Mouse (Mus musculus): ENCODE results near the gene Nin. TPM values are rescaled to one million over a fixed set of nuclear protein-coding genes. Genes with fewer than 3 reads are reported as not detected.

The Nin gene
- total RNA-seq (2014; rRNA removed; ENCODE audit: low replicate concordance), result 9.8 and 15.3 TPM in 2 replicates
- polyA plus RNA-seq (2015; fragmentation: Nextera tagmentation; extraction: Ambion mirVana), result 4.3 and 5.1 TPM in 2 replicates

DNA sequence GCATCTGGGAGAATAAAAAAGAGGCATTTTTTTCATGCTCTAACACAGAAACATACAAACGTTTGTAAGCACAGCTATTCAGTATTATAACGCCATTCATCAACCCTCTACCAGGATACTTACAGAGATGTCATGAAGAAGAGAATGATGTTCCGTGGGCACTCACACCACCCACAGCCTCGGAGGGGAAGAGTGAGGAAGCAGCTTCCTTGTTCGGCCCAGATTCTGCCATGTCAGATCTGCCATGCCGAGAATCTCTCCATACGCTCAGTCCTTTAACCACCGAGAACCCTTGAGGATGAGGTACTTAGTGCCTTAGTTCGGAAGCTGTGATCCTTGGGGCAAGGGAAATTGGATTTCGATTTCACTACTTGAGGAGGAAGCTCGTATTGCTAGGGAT is at the start of gene Nin:
TSS of gene Nin (minus strand) at position 367 of the 400 bp plus-strand sequence.
- H3K27me3 ChIP-seq (ENCODE audit: control insufficient read depth, insufficient read depth, low read length), result no peaks in the 10 kb centered on the region
- DNase-seq (ENCODE audit: low spot score) (no peak), ATAC-seq (ENCODE audit: insufficient read depth, low read depth) (no peak)
- H3K4me1 ChIP-seq (ENCODE audit: control insufficient read depth, insufficient read depth), result peaks cover 4% of the 10 kb centered on the region; the same call in 1 of the 2 replicates
- H3K27ac ChIP-seq (ENCODE audit: low read depth), result no peak within 1 kb of the TSS
- no peaks in the 10 kb centered on the region for H3K36me3 ChIP-seq (replicated peaks; ENCODE audit: control insufficient read depth, insufficient read depth, low read length)
- TF ChIP-seq CTCF (IDR thresholded peaks at IDR 0.05; ENCODE audit: low read depth), result no peak
- TF ChIP-seq EP300 (IDR thresholded peaks at IDR 0.05; ENCODE audit: low read depth), result no peak
- no peak within 1 kb of the TSS for H3K4me3 ChIP-seq (ENCODE audit: low read depth, low read length)
- WGBS, result 76% methylated on average over 11 of the region's 11 CpGs
- no peaks in the 10 kb centered on the region for H3K9me3 ChIP-seq (replicated peaks; ENCODE audit: control insufficient read depth, low read length)
- no peak within 1 kb of the TSS for H3K4me2 ChIP-seq (ENCODE audit: low read depth, low read length)
- H3K9ac ChIP-seq (replicated peaks; ENCODE audit: low read depth, low read length), result no peak within 1 kb of the TSS

DNA sequence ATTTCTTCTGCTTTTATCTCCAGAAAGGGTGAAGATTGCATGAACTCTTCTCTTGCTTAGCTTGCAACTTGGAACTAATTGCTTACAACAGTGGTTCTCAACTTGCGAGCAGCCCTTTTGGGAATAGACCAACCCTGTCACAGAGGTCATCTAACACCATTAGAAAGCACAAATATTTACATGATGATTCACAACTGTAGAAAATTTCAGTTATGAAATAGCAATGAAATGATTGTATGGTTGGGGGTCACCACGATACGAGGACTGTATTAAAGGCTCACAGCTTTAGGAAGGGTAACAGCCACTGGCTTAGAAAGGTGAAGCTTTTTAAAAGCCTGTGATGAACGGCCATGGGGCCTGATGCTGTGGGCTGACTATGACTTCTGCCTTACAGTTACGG is 47.5 kb upstream of the Nin start:
- Histone ChIP-seq H3K4me2 (ENCODE audit: low read depth, low read length) (no peak overlapping the region), H3K27me3 (ENCODE audit: control insufficient read depth, insufficient read depth, low read length) (no peaks in the 10 kb centered on the region), H3K9ac (replicated peaks; ENCODE audit: low read depth, low read length) (no peak overlapping the region), H3K4me3 (ENCODE audit: low read depth, low read length) (no peak overlapping the region), H3K4me1 (ENCODE audit: control insufficient read depth, insufficient read depth) (no peaks in the 10 kb centered on the region), H3K36me3 (replicated peaks; ENCODE audit: control insufficient read depth, insufficient read depth, low read length) (no peaks in the 10 kb centered on the region), H3K9me3 (replicated peaks; ENCODE audit: control insufficient read depth, low read length) (no peaks in the 10 kb centered on the region), H3K27ac (ENCODE audit: low read depth) (no peak overlapping the region)
- TF ChIP-seq CTCF (IDR thresholded peaks at IDR 0.05; ENCODE audit: low read depth) (no peak), EP300 (IDR thresholded peaks at IDR 0.05; ENCODE audit: low read depth) (no peak)
- no peak for ATAC-seq (ENCODE audit: insufficient read depth, low read depth)
- no peak for DNase-seq (ENCODE audit: low spot score)
- WGBS, result 73% methylated on average over 5 of the region's 5 CpGs

DNA sequence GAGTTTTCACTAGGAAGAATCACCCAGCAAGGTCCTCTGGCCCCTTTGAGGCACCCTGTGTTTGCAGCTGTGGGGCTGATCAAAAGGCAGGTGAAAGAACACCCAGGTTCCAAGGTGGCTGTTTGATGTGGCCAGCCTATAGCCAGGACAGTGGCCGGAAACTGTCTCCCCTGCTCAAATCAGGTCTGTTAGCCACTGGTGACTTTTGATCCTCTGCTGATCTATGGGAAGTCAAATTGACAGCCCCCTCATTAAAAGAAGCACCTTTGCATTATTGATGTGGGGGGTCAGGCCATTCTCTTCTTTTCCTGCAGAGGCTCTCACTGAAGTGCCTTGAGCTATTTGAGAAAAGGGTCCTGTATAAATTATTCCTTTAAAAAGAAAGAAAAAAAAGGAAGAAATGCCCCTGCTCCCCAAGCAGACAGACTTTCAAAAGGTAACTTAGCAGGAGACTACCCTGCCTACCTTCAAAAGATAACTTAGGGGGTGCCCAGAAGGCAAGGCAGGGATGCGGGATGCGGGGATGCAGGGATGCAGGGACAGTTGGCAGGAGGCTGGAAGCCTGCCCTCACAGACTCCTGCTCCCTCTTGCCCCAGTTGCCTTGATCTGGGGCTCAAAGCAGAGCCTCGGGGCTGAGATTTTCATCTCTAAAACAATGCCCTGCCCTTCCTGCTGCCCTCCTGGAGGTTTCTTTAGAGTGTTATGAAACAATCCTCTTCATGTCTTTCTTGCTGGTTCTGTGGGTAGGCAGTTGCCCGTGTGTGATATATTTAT is 44.0 kb upstream of the Nin start:
- 46% methylated on average over 5 of the region's 5 CpGs for WGBS
- no peak for TF ChIP-seq CTCF (IDR thresholded peaks at IDR 0.05; ENCODE audit: low read depth)
- no peak for TF ChIP-seq EP300 (IDR thresholded peaks at IDR 0.05; ENCODE audit: low read depth)
- H3K9me3 ChIP-seq (replicated peaks; ENCODE audit: control insufficient read depth, low read length), result no peaks in the 10 kb centered on the region
- DNase-seq (ENCODE audit: low spot score) (no peak), ATAC-seq (ENCODE audit: insufficient read depth, low read depth) (no peak)
- no peaks in the 10 kb centered on the region for H3K36me3 ChIP-seq (replicated peaks; ENCODE audit: control insufficient read depth, insufficient read depth, low read length)
- H3K9ac ChIP-seq (replicated peaks; ENCODE audit: low read depth, low read length), result no peak overlapping the region
- no peak overlapping the region for H3K4me3 ChIP-seq (ENCODE audit: low read depth, low read length)
- H3K4me1 ChIP-seq (ENCODE audit: control insufficient read depth, insufficient read depth), result no peaks in the 10 kb centered on the region
- no peak overlapping the region for H3K4me2 ChIP-seq (ENCODE audit: low read depth, low read length)
- no peak overlapping the region for H3K27ac ChIP-seq (ENCODE audit: low read depth)
- no peaks in the 10 kb centered on the region for H3K27me3 ChIP-seq (ENCODE audit: control insufficient read depth, insufficient read depth, low read length)

DNA sequence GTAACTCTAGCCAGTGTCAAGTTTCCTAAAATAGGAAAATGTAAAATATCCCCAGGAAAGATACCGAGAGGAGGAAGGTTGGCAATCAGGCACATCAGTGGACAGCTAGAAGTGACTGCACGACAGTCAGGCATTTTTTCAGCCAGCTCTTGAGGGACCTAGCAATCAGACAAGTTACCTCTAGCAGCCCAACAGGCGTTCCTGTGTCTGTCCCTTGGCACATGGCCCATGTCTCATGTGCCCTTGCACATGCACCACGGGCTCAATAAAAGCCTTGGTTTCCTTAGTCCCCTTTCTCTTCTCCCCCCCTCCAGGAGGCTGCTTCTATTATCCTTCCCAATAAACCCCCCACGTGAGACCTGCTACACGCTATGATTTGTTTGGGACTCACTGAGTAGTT is 42.7 kb upstream of the Nin start:
- no peak overlapping the region for H3K4me3 ChIP-seq (ENCODE audit: low read depth, low read length)
- H3K4me2 ChIP-seq (ENCODE audit: low read depth, low read length), result no peak overlapping the region
- no peaks in the 10 kb centered on the region for H3K27me3 ChIP-seq (ENCODE audit: control insufficient read depth, insufficient read depth, low read length)
- no peak overlapping the region for H3K9ac ChIP-seq (replicated peaks; ENCODE audit: low read depth, low read length)
- no peak for ATAC-seq (ENCODE audit: insufficient read depth, low read depth)
- no peak overlapping the region for H3K27ac ChIP-seq (ENCODE audit: low read depth)
- no peaks in the 10 kb centered on the region for H3K36me3 ChIP-seq (replicated peaks; ENCODE audit: control insufficient read depth, insufficient read depth, low read length)
- WGBS, result 41% methylated on average over 6 of the region's 6 CpGs
- H3K4me1 ChIP-seq (ENCODE audit: control insufficient read depth, insufficient read depth), result no peaks in the 10 kb centered on the region
- TF ChIP-seq CTCF (IDR thresholded peaks at IDR 0.05; ENCODE audit: low read depth) (no peak), EP300 (IDR thresholded peaks at IDR 0.05; ENCODE audit: low read depth) (no peak)
- H3K9me3 ChIP-seq (replicated peaks; ENCODE audit: control insufficient read depth, low read length), result no peaks in the 10 kb centered on the region
- peak; percentile 19 for DNase-seq (ENCODE audit: low spot score)

DNA sequence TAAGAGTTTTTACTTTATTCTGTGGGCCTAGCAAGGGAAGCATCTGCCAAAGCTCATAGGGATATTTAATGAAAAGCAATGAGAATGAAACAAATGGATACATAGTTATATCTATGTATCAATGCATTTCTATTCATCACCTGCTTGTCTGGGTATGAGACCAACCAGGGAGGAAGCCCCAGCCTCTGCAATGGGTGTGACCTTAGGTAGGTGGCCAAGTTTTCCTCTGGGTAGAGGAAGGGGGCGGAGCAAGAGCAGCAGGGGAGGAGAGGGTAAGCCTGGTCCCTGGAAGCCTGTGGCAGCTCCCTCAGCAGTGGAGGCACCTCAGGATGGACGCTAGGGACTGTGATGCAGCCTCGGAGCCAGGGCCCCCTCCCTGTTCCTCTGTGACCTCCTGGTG is 40.3 kb upstream of the Nin start, which contains the start of gene Abhd12b:
TSS of gene Abhd12b (plus strand) at position 301 of the 400 bp plus-strand sequence.
- H3K4me2 ChIP-seq (ENCODE audit: low read depth, low read length), result no peak within 1 kb of the TSS
- H3K9me3 ChIP-seq (replicated peaks; ENCODE audit: control insufficient read depth, low read length), result no peaks in the 10 kb centered on the region
- DNase-seq (ENCODE audit: low spot score) (no peak), ATAC-seq (ENCODE audit: insufficient read depth, low read depth) (no peak)
- H3K9ac ChIP-seq (replicated peaks; ENCODE audit: low read depth, low read length), result no peak within 1 kb of the TSS
- WGBS, result 48% methylated on average over 3 of the region's 3 CpGs
- no peak within 1 kb of the TSS for H3K27ac ChIP-seq (ENCODE audit: low read depth)
- TF ChIP-seq CTCF (IDR thresholded peaks at IDR 0.05; ENCODE audit: low read depth) (no peak), EP300 (IDR thresholded peaks at IDR 0.05; ENCODE audit: low read depth) (no peak)
- H3K4me3 ChIP-seq (ENCODE audit: low read depth, low read length), result no peak within 1 kb of the TSS
- peaks cover 2% of the 10 kb centered on the region; the same call in 1 of the 2 replicates for H3K4me1 ChIP-seq (ENCODE audit: control insufficient read depth, insufficient read depth)
- no peaks in the 10 kb centered on the region for H3K27me3 ChIP-seq (ENCODE audit: control insufficient read depth, insufficient read depth, low read length)
- H3K36me3 ChIP-seq (replicated peaks; ENCODE audit: control insufficient read depth, insufficient read depth, low read length), result no peaks in the 10 kb centered on the region
